Mouse (Mus musculus): Measurements from ENCODE around the gene B9d1. TPM values are rescaled to one million over a fixed set of nuclear protein-coding genes. Genes with fewer than 3 reads are reported as not detected.

B9d1 gene
- polyA plus RNA-seq, 1 experiment from 2014 or later = 1.3 TPM

GRCm38 (mm10) chr11:61541106-61541505, 36.2 kb downstream of the B9d1 start:
- Histone ChIP-seq H3K36me3 (ENCODE audit: control insufficient read depth, insufficient read depth) (no peaks in the 10 kb centered on the region), H3K27ac (ENCODE audit: low read length) (no peak overlapping the region), H3K9ac (ENCODE audit: low read depth, low read length) (no peak overlapping the region), H3K9me3 (replicated peaks; ENCODE audit: control insufficient read depth, low read length) (no peaks in the 10 kb centered on the region), H3K4me1 (ENCODE audit: control insufficient read depth, low read depth, low read length) (no peaks in the 10 kb centered on the region), H3K4me3 (ENCODE audit: low read depth, low read length) (no peak overlapping the region), H3K4me2 (ENCODE audit: low read depth, low read length) (no peak overlapping the region), H3K27me3 (ENCODE audit: control insufficient read depth, insufficient read depth, low read depth, low read length) (no peaks in the 10 kb centered on the region)
- no peak for ATAC-seq (ENCODE audit: low read depth)
- 64% methylated on average over 2 of the region's 2 CpGs for WGBS (ENCODE audit: insufficient replicate concordance)

GRCm38 (mm10) chr11:61545586-61545985, 40.6 kb downstream of the B9d1 start:
- Histone ChIP-seq H3K4me2 (ENCODE audit: low read depth, low read length) (no peak overlapping the region), H3K27ac (ENCODE audit: low read length) (no peak overlapping the region), H3K9ac (ENCODE audit: low read depth, low read length) (no peak overlapping the region), H3K4me1 (ENCODE audit: control insufficient read depth, low read depth, low read length) (no peaks in the 10 kb centered on the region), H3K9me3 (replicated peaks; ENCODE audit: control insufficient read depth, low read length) (no peaks in the 10 kb centered on the region), H3K4me3 (ENCODE audit: low read depth, low read length) (no peak overlapping the region), H3K36me3 (ENCODE audit: control insufficient read depth, insufficient read depth) (no peaks in the 10 kb centered on the region), H3K27me3 (ENCODE audit: control insufficient read depth, insufficient read depth, low read depth, low read length) (no peaks in the 10 kb centered on the region)
- WGBS (ENCODE audit: insufficient replicate concordance) = 48% methylated on average over 2 of the region's 2 CpGs
- ATAC-seq (ENCODE audit: low read depth) = no peak

- H3K36me3 ChIP-seq (ENCODE audit: control insufficient read depth, insufficient read depth) = no peaks in the 10 kb centered on the region
- H3K4me3 ChIP-seq (ENCODE audit: low read depth, low read length) = no peak overlapping the region
- ATAC-seq (ENCODE audit: low read depth) = no peak
- H3K4me2 ChIP-seq (ENCODE audit: low read depth, low read length) = no peak overlapping the region
- 70% methylated on average over 10 of the region's 10 CpGs for WGBS (ENCODE audit: insufficient replicate concordance)
- H3K9me3 ChIP-seq (replicated peaks; ENCODE audit: control insufficient read depth, low read length) = no peaks in the 10 kb centered on the region
- no peak overlapping the region for H3K9ac ChIP-seq (ENCODE audit: low read depth, low read length)
- no peaks in the 10 kb centered on the region for H3K4me1 ChIP-seq (ENCODE audit: control insufficient read depth, low read depth, low read length)
- H3K27ac ChIP-seq (ENCODE audit: low read length) = no peak overlapping the region
- no peaks in the 10 kb centered on the region for H3K27me3 ChIP-seq (ENCODE audit: control insufficient read depth, insufficient read depth, low read depth, low read length)
Measured at GRCm38 (mm10) chr11:61546452-61546851, 41.5 kb downstream of the B9d1 start.

GRCm38 (mm10) chr11:61547710-61548109, 42.8 kb downstream of the B9d1 start:
- Histone ChIP-seq H3K9ac (ENCODE audit: low read depth, low read length) (no peak overlapping the region), H3K27ac (ENCODE audit: low read length) (no peak overlapping the region), H3K4me1 (ENCODE audit: control insufficient read depth, low read depth, low read length) (no peaks in the 10 kb centered on the region), H3K36me3 (ENCODE audit: control insufficient read depth, insufficient read depth) (no peaks in the 10 kb centered on the region), H3K4me3 (ENCODE audit: low read depth, low read length) (no peak overlapping the region), H3K27me3 (ENCODE audit: control insufficient read depth, insufficient read depth, low read depth, low read length) (no peaks in the 10 kb centered on the region), H3K4me2 (ENCODE audit: low read depth, low read length) (no peak overlapping the region), H3K9me3 (replicated peaks; ENCODE audit: control insufficient read depth, low read length) (no peaks in the 10 kb centered on the region)
- ATAC-seq (ENCODE audit: low read depth) = no peak
- WGBS (ENCODE audit: insufficient replicate concordance) = 56% methylated on average over 4 of the region's 4 CpGs

- Histone ChIP-seq H3K4me1 (ENCODE audit: control insufficient read depth, low read depth, low read length) (no peaks in the 10 kb centered on the region), H3K27ac (ENCODE audit: low read length) (no peak overlapping the region), H3K9me3 (replicated peaks; ENCODE audit: control insufficient read depth, low read length) (no peaks in the 10 kb centered on the region), H3K9ac (ENCODE audit: low read depth, low read length) (no peak overlapping the region), H3K27me3 (ENCODE audit: control insufficient read depth, insufficient read depth, low read depth, low read length) (no peaks in the 10 kb centered on the region), H3K4me2 (ENCODE audit: low read depth, low read length) (no peak overlapping the region), H3K36me3 (ENCODE audit: control insufficient read depth, insufficient read depth) (no peaks in the 10 kb centered on the region), H3K4me3 (ENCODE audit: low read depth, low read length) (no peak overlapping the region)
- no peak for ATAC-seq (ENCODE audit: low read depth)
Measured at GRCm38 (mm10) chr11:61550631-61551030, 45.7 kb downstream of the B9d1 start.

GRCm38 (mm10) chr11:61553015-61553754, 48.2 kb downstream of the B9d1 start:
- 40% methylated on average over 3 of the region's 3 CpGs for WGBS (ENCODE audit: insufficient replicate concordance)
- Histone ChIP-seq H3K4me3 (ENCODE audit: low read depth, low read length) (no peak overlapping the region), H3K27me3 (ENCODE audit: control insufficient read depth, insufficient read depth, low read depth, low read length) (no peaks in the 10 kb centered on the region), H3K36me3 (ENCODE audit: control insufficient read depth, insufficient read depth) (no peaks in the 10 kb centered on the region), H3K4me2 (ENCODE audit: low read depth, low read length) (no peak overlapping the region), H3K27ac (ENCODE audit: low read length) (no peak overlapping the region), H3K9me3 (replicated peaks; ENCODE audit: control insufficient read depth, low read length) (no peaks in the 10 kb centered on the region), H3K9ac (ENCODE audit: low read depth, low read length) (no peak overlapping the region), H3K4me1 (ENCODE audit: control insufficient read depth, low read depth, low read length) (no peaks in the 10 kb centered on the region)
- ATAC-seq (ENCODE audit: low read depth) = no peak

- Histone ChIP-seq H3K27ac (ENCODE audit: low read length) (no peak overlapping the region), H3K4me1 (ENCODE audit: control insufficient read depth, low read depth, low read length) (no peaks in the 10 kb centered on the region), H3K9me3 (replicated peaks; ENCODE audit: control insufficient read depth, low read length) (no peaks in the 10 kb centered on the region), H3K36me3 (ENCODE audit: control insufficient read depth, insufficient read depth) (no peaks in the 10 kb centered on the region), H3K27me3 (ENCODE audit: control insufficient read depth, insufficient read depth, low read depth, low read length) (no peaks in the 10 kb centered on the region; the same call in 1 of the 2 replicates), H3K9ac (ENCODE audit: low read depth, low read length) (no peak overlapping the region), H3K4me3 (ENCODE audit: low read depth, low read length) (no peak overlapping the region), H3K4me2 (ENCODE audit: low read depth, low read length) (no peak overlapping the region)
- WGBS (ENCODE audit: insufficient replicate concordance) = 50% methylated on average over 5 of the region's 5 CpGs
- ATAC-seq (ENCODE audit: low read depth) = no peak
Measured at GRCm38 (mm10) chr11:61559572-61559971, 54.6 kb downstream of the B9d1 start.

GRCm38 (mm10) chr11:61562421-61562820, 57.5 kb downstream of the B9d1 start:
- no peak overlapping the region for H3K9ac ChIP-seq (ENCODE audit: low read depth, low read length)
- no peak overlapping the region for H3K27ac ChIP-seq (ENCODE audit: low read length)
- H3K9me3 ChIP-seq (replicated peaks; ENCODE audit: control insufficient read depth, low read length) = no peaks in the 10 kb centered on the region
- no peaks in the 10 kb centered on the region for H3K4me1 ChIP-seq (ENCODE audit: control insufficient read depth, low read depth, low read length)
- 19% methylated on average over 5 of the region's 5 CpGs for WGBS (ENCODE audit: insufficient replicate concordance)
- no peaks in the 10 kb centered on the region for H3K36me3 ChIP-seq (ENCODE audit: control insufficient read depth, insufficient read depth)
- H3K27me3 ChIP-seq (ENCODE audit: control insufficient read depth, insufficient read depth, low read depth, low read length) = no peaks in the 10 kb centered on the region; the same call in 1 of the 2 replicates
- ATAC-seq (ENCODE audit: low read depth) = no peak
- no peak overlapping the region for H3K4me2 ChIP-seq (ENCODE audit: low read depth, low read length)
- no peak overlapping the region for H3K4me3 ChIP-seq (ENCODE audit: low read depth, low read length)
